Mouse (Mus musculus) T-helper 2 cell (primary cell): ENCODE measurements around the gene Wdr25.
"Not testable (repeated sequence)": the region's sequence is repeated elsewhere in the genome, so short reads cannot be mapped to it uniquely, and the experiment has no call there.

Experiments used
- in situ Hi-C: fragments of 300-600 bp; cut with MboI, MseI; formaldehyde crosslinking; loops from one replicate; pipeline ENCODE4 v1.15.1; 2025; ENCODE audit warnings: high pct_unique_total_duplicates

The Wdr25 gene

DNA sequence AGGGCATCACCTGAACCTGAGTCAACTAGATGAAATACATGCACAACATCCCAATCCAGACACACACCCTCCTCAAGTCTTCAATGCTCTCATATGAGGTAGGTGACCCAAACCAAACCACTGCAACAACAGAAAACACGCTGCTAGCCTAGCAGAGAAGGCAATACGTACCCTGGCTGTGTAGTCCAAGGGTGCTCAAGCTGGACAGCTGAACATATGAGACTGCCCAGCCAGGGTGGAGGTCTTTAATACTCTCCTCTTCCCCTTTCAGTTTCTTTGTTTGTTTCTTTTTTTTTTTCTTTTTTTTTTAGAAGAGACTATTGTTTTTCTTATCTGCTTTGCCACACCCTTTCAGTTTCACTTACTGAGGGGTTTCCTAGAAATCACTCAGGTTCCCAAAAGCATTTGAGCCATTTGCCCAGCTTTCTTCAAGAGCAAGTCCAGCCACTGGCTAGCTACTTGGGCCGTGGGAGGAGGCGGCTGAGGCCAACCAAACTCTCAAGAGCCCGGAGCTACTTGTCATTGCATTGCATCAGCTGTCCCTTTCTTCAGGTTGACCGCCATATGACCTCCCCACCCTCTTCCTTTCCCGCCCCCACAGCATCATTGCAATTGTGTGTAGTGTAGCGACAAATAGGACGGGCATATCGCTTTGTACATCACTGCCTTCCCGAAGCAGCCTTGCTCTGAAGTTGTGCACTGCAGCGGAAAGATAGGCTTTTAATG lies at the start of gene Wdr25:
Gene Wdr25 (plus strand): TSS at position 643 of the 726 bp plus-strand sequence.
- in situ Hi-C loops: loop anchor here (10.0 kb wide), 2 partner anchors 98 to 128 kb away; partner anchors contain the start of gene Yy1

DNA sequence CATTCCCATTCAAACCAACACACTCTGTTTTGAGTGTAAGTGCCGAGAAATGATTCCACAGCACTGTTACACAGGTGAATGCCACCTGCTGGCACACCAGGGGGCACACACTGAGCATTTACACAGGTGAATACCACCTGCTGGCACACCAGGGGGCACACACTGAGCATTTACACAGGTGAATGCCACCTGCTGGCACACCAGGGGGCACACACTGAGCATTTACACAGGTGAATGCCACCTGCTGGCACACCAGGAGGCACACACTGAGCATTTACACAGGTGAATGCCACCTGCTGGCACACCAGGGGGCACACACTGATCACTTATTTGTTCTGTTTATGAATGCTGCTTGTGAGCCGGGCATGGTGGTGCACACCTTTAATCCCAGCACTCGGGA lies 45.4 kb upstream of the Wdr25 start:
- in situ Hi-C loops: not testable (repeated sequence)

DNA sequence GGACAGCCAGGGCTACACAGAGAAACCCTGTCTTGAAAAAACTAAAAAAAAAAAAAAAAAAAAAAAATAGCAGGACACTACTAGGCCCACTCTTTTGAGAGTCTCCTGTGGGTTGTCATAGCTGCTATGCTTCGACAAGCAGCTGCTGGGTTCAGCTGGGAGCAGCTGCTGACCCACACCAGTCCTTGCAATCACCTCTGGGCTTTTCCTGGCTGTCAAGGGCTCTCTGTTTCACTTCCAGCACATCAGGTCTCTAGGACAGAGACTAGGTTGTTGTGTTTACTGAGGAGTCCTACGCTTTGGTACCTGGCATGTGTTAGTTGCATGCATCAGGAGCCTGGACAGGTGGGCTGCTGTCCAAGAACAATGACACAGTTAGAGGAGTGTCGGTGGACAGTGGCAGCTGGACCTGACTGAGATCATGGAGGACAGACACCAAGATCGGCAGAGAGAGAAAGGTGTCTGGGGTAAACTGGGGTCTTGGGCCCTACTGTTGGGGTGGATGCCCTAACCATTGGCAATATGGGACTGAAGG lies 43.9 kb upstream of the Wdr25 start:
- in situ Hi-C loops: no loop called here

DNA sequence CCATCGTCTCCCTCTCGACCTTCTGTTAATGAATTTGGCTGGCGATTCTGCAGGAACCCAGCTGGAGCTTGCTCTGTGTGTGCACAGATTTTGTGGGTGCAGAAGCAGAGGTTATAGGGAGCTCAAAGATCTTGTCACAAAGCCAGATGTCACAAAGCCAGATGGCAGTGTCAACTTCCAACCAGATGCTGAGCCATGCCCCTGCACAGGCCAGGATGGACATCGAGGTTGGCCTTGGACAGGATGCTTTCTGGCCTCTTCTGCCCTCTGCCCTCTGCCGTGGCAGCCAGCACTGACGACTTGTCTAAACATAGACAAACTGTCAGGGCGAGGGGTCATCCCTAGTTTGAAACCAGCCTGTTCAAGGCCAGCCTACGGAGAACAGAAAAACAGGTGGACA lies 43.3 kb upstream of the Wdr25 start:
- in situ Hi-C loops: no loop called here

DNA sequence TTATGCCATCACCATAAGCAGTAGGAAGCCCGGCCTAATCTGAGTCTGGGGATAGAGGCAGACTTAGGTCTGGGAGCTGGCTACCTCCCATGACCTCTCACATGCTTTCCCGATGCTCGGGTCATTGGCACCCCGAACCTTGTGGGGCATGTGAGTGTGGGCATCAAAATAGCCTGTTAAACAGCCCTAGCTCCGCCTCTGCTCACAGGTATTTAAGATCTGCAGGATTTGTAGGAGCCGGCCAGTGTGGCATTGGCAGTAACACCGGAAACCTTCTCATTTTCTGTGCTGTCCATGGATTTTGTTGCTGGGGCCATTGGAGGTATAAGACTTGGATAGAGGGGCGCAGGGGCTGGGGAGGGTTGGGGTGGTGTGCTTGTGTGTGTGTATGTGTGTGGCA lies 42.5 kb upstream of the Wdr25 start:
- in situ Hi-C loops: no loop called here

DNA sequence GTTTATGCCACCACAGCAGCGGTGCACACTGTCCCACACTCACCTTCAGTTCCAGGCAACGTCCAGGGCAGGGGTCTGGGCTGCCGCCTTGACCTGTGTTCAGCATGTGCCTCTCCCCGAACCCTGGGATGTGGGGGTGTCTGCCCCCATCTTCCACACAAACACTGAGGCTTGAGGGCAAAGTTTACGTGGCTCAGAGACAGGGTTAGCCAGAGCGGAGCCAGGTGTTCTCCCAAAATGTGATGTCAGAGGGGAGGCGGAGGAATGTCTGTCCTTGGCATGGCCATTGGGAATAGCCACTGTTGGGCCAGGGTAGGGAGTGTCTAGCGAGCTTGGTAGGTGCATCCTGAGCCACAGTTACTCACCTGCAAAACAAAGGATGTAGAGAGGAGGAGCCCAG lies 40.6 kb upstream of the Wdr25 start:
- in situ Hi-C loops: no loop called here

DNA sequence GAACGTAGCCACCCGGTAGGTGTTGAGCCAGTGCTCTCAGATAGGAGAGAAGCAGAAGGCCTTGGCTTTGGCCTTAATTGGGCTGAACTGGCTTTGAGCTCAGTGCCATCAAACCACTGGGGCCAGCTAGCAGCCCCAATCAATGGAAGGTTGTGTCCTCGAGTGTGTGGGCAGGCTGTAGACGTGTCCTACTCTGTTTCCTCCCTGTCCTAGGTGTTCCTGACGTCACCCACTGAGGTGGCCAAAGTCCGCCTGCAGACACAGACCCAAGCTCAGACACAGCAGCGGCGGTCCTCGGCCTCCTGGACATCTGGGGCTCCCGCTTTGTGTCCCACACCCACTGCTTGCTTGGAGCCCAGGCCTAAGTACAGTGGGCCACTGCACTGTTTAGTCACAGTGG lies 38.4 kb upstream of the Wdr25 start:
- in situ Hi-C loops: no loop called here

DNA sequence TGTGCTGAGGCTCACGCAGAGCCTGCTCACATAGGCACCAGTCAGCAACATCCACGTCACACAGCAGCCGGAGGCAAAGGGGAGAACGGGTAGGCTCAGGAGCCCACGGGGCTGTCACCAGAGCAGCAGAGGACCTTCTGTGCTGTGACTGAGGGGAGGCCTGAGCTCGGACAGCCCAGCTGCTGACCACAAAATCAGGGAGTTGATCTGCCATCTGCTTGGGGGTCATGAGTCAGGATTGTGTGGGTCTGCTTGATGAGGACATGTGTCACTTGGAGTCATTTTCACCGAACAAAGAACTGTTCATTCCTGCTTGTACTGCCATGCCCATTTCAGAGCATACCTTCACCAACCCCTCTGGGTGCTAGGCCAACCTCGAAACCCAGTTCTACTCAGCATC lies 37.2 kb upstream of the Wdr25 start:
- in situ Hi-C loops: no loop called here

DNA sequence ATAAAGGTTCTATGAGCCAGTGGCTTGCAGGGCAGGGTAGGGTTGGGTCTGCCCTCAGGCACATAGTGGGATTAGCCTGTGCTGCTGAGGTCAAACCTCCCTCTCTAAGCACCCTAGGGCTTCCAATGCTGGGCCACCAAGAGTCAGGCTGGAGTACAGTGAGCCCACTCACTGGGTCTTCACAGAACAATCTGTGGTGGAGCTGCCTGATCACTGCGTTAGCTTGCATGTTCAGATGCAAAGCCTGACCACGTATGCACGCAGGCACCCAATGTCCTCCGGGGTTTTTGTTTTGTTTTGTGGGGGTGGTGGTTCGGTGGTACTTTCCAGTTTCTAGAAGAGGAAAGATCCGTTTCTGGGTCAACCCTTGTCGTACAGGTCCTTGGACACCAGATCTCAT lies 36.3 kb upstream of the Wdr25 start:
- in situ Hi-C loops: no loop called here

DNA sequence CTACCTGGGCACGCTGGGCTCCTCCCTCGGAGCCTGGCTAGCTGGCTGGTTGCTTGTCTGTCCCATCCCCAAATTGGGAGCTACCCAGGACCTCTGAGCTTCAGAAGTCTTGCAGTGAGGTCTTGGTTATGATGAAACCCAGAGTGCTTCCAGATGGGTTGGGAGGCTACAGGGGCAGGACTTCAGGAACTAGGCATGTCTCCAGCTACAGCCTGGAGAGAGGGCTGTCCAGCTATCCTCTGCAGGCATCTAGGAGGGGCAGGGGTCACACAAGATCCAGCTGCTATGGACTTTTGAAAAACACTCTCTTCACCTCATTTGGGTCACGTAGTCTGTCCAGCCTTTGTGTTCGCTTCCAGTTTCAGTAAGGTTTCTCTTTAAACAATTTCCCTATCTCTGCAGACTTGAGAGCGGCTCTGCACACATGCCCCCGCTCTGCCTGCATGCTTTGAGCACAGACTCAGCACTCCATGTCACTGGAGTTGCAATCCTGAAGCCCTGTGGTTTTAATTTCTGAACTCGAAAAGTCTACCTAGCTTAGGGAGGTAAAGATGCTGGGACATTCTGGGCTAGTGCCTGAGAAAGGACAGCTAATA lies 35.7 kb upstream of the Wdr25 start:
- in situ Hi-C loops: no loop called here

DNA sequence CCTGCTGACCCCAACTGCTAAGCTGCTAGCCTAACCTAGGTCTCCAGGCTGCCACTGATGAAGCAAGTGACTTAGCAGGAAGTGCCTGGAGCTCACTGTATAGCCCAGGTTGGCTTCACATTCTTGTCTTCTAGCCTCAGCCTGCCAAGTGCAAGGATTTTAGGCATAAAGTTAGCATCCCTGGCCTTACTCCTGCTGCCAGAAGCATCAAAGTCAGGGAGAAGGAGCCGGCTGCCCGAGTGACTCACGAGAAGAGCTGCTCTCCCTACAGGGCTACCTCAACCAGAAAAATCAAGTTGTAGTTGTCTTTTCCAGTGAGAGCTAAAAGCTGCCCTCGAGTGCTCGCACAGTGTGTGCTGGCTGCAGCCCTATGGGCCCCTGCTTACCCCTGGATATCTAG lies 34.9 kb upstream of the Wdr25 start:
- in situ Hi-C loops: no loop called here

DNA sequence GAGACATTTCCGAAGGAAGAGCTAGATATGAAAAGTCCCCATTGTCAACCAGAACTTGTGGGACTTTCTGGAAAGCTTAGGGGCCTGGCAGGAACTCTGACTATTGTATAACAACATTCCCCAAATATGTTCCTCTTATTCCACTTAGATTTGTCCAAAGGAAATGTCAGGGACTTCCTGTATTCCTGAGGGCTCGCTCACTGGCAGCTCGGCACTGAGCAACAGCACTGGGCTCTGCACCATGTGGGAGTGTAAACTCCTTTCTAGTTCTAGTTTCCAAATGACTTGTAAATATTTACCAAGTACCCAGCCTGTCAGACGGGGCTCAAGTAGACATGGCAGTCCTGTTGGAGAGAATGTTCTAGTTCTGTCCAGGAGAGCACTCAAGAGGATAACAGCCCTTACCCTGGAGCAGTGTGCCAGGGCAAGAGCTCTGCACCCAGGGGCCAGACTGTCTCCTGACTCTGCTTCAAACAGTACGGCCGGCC lies 28.4 kb upstream of the Wdr25 start:
- in situ Hi-C loops: no loop called here

DNA sequence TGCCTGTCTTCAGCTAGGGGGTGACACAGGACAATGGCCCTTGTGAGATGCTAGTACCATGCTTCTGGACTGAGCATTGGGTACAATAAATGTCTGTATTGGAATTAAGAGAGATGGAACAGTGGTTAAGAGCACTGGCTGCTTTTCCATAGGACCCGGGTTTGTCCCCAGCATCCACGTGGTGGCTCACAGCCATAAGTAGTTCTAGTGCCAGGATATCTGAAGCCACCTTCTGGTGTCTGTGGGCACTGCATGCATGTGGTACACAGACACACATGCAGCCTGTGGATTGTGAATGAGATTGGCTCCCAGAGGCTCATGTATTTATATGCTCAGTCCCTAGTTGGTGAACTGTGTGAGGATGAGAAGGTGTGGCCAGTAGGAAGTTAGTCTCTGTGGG lies 23.9 kb upstream of the Wdr25 start:
- in situ Hi-C loops: no loop called here

DNA sequence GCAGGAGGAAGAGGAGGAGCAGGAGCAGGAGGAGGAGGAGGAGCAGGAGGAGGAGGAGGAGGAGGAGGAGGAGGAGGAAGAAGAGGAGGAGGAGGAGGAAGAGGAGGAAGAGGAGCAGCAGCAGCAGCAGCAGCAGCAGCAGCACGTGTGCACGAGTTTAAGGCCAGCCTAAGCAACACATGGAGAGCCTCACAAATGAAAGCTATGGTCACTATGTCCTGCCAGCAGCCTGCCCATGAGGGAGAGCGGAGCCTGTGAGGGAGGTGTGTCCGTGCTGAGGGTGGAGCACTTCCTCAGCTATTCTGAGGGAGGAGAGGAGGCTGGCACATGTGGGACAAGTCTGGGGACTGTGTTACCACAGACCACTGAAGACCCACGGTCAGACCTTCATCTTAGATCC lies 20.3 kb upstream of the Wdr25 start:
- in situ Hi-C loops: no loop called here

DNA sequence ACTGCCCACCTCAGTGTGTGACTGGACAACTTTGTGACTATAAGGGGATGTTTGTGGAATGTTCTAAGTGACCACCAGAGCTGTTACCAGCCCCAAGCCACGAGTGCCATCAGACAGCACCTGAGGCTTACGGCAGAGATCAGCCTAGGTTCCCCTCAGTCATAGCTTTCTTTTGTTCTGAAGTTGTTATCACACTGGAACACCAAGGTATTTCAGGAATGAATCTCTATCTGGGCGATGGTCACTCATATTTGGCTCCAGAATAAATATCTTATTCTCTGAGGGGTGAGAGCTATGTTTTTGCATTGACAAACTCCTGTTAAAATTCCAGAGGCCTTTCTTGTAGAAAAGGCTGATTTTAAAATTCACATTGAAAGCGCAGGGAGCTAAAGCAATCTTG lies 14.3 kb upstream of the Wdr25 start:
- in situ Hi-C loops: no loop called here

DNA sequence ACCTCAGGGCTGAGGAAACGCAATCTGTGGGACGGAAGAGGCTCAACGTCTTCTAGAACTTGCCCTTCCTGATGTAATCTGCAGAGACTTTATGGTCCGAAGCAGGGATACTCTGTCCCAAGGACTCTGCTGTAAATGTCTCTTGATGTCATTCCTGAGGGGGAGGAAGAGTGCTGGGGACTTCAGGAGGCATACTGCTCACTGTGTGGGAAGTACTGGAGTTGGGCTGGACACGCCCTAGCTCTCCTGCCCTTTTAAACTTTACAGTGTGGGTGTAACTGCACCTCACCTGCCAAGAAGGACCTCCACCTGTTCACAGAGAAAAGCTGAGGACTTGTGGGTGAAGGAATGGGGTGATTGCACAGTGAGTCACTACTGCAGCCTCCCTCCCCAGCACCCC lies 12.8 kb upstream of the Wdr25 start:
- in situ Hi-C loops: loop anchor here (10.0 kb wide), 1 partner anchor 56 kb away; no protein-coding TSS in a partner anchor

DNA sequence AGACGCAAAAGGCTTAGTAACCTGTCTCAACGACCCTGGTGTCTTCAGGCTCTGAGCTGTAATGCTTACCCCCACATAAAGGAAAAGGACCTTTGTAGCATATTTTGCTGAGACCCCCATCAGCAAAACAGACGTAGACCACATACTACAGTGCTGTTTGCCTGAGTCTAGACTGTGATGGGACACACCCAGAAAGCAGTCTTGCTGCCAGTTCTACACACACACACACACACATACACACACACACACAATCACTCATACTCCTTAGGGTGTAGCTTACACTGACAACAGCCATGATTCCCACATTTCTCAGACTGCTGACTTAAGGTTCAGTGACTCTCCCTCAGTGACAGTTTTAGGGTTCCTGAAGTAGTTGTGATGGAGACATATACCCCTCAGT lies 12.2 kb upstream of the Wdr25 start:
- in situ Hi-C loops: loop anchor here (10.0 kb wide), 1 partner anchor 56 kb away; no protein-coding TSS in a partner anchor

DNA sequence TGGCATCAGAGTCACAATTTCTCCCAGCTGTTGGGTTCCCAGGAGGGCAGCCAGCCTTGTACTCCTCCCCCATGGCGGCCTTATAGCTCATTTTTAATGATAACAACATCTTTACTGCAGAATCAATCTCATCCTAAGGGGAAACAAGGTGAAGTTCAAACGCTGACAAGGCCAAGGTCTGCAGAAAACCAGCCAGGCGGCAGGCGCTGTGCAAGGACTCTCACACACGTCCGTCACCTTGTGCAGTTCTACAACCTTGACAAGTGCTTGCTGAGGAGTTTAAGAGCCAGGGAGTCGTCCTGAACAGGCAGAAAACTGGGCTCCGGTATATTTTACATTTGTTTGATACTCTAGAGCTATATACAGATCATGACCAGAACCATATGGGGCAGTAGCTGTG lies 10.7 kb upstream of the Wdr25 start:
- in situ Hi-C loops: loop anchor here (10.0 kb wide), 1 partner anchor 58 kb away; no protein-coding TSS in a partner anchor

DNA sequence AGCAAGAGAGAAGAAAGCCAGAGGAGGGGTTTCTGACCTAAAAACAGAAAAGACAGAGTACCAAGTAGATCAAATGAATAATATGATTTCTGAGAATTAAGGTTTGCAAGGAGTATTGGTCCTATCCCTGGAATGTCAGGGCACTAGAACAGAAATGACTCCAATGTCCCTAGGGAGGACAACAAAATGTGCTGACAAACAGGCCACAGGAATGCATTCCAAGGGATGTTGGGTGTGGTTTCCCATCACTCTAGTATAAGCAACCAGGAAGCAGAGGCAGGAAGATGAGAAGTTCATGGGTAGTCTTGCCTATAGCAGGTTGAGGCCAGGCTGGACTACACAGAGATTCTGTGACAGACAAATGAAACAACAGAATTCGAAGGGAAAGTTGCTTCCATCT lies 7.5 kb upstream of the Wdr25 start:
- in situ Hi-C loops: loop anchor here (10.0 kb wide), 1 partner anchor 61 kb away; no protein-coding TSS in a partner anchor

DNA sequence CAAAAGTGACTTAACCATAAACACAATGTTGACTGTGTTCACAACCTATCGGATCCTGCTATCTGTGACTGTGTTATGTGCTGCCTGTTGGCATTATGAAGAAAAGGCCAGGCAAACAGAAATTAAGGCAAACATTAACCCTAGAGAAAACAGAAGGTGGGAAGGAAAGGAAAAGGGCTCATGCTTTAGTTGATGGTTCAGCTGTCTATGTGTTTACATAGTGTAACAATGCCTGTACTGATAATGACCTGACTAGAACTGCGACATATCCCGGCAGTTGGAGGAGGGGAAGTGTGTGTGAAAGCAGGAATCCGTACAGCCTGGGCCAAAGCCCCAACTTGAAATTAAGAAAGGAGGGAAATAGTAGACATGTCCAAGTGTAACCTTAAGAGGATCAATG lies 6.4 kb upstream of the Wdr25 start:
- in situ Hi-C loops: loop anchor here (10.0 kb wide), 1 partner anchor 62 kb away; no protein-coding TSS in a partner anchor

DNA sequence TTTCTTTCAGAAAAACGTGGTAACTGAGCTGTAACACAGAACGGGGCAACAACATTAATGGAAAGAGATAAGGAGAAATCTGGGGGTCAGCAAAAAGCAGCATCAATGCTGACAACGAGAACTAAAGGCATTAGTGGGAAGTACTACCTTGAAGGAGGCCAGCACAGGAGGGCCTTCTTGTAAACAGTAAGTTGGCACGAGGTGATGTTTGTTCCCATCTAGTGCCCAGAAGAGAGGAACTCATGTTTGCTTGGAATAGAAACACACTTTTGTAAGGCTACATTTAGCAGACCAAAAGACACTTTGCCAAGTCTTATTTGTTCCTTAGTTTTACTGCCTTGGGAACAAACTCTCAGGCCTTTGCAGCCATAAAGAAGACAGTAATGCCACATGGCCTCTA lies 4.8 kb upstream of the Wdr25 start:
- in situ Hi-C loops: loop anchor here (10.0 kb wide), 1 partner anchor 64 kb away; no protein-coding TSS in a partner anchor

DNA sequence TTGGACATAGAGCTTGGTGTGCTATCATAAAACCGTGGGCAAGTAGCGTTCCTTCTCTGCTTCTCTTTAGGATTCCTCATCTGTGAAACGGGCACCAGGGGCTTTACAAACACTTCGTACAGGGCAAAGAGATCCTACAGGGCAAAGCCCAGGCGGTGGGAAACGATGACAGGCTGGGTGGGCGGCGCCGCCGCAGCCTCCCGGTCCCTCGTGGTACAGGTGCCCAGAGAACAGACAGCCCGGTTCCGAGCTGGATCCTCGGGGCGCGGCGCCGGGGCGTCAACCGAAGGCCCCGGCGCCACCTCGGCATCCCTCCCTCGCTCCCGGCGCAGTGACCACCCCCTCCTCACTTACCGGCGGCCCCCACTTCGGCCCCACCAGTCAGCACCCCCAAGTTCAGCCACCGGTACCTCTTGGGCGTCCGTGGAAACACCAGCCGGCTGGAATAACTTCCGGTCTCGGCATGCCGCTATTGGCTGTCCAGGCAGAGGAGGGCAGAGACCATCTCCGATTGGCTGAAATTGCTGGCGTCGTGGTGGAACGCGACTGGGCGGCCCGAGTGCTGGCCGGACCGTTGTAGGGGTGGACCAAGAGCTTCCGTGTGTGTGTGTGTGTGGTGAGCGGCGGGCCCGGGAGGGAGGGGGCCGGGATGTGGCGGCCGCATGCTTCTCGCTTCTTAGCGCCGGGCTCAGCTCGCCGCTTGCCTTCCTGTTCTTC lies 442 bp downstream of the Wdr25 start, which contains the start of gene Wars:
Gene Wars (minus strand): TSS at position 460 of the 717 bp plus-strand sequence.
- in situ Hi-C loops: loop anchor here (10.0 kb wide), 2 partner anchors 99 to 129 kb away; partner anchors contain the start of gene Yy1
